Mouse (Mus musculus) lung, adult 2 months (tissue): ENCODE measurements around the gene Ptn.

Experiments used
- CTCF ChIP-seq: fragments of 200-500 bp; IDR thresholded peaks from 2 replicates; pipeline ENCODE4 v1.5.1; 2011; ENCODE audit warnings: mild to moderate bottlenecking, low read length, control low read depth; ENCODE audit not compliant: insufficient read depth
- POLR2A ChIP-seq: fragments of 200-500 bp; IDR thresholded peaks from 2 replicates; pipeline ENCODE4 v1.6.1; 2011; ENCODE audit warnings: low read depth, mild to moderate bottlenecking, control low read depth, low read length, borderline replicate concordance; ENCODE audit errors: extremely low read depth

GRCm38 (mm10) chr6:36832681-36833080, 22.7 kb upstream of the Ptn start:
- TF ChIP-seq CTCF = no peak
- no peak for TF ChIP-seq POLR2A
